Mouse (Mus musculus) ES-Bruce4 (cell line): ENCODE measurements around the gene Slc8a2. TPM values are rescaled to one million over a fixed set of nuclear protein-coding genes. Genes with fewer than 3 reads are reported as not detected.

Source experiments
- H3K27ac ChIP-seq: 2 replicates; pipeline ENCODE4 v1.5.1; 2012; ENCODE audit warnings: low read length, inconsistent platforms; ENCODE audit not compliant: insufficient read depth
- H3K27me3 ChIP-seq: 2 replicates; pipeline ENCODE4 v1.6.1; 2012; ENCODE audit warnings: mild to moderate bottlenecking, low read length, inconsistent platforms; ENCODE audit not compliant: control insufficient read depth, poor library complexity, insufficient read depth, severe bottlenecking
- H3K36me3 ChIP-seq: 2 replicates; pipeline ENCODE4 v1.6.1; 2012; ENCODE audit warnings: inconsistent platforms, mild to moderate bottlenecking, low read length, moderate library complexity; ENCODE audit not compliant: control insufficient read depth, poor library complexity, insufficient read depth, severe bottlenecking
- H3K4me1 ChIP-seq: one replicate; pipeline ENCODE4 v1.8.1; 2011; ENCODE audit warnings: low read length; ENCODE audit not compliant: control insufficient read depth, insufficient read depth
- H3K4me3 ChIP-seq: 2 replicates; pipeline ENCODE4 v1.5.1; 2011; ENCODE audit warnings: low read depth, mild to moderate bottlenecking, low read length
- H3K9ac ChIP-seq: 2 replicates; pipeline ENCODE4 v1.6.1; 2012; ENCODE audit warnings: low read depth, mild to moderate bottlenecking, inconsistent platforms; ENCODE audit not compliant: poor library complexity, severe bottlenecking
- H3K9me3 ChIP-seq: replicated peaks from 2 replicates; pipeline ENCODE4 v1.6.1; 2012; ENCODE audit warnings: mild to moderate bottlenecking, low read length, inconsistent platforms; ENCODE audit not compliant: control insufficient read depth, poor library complexity, insufficient read depth, severe bottlenecking
- CTCF ChIP-seq: IDR thresholded peaks from one replicate; pipeline ENCODE4 v1.8.1; 2011; ENCODE audit warnings: low read depth, low read length
- EP300 ChIP-seq: IDR thresholded peaks from 2 replicates; pipeline ENCODE4 v1.6.1; 2011; ENCODE audit warnings: low read depth, low read length; ENCODE audit not compliant: insufficient read depth
- POLR2A ChIP-seq: IDR thresholded peaks from one replicate; pipeline ENCODE4 v1.8.1; 2011; ENCODE audit warnings: low read length; ENCODE audit not compliant: insufficient read depth
- polyA plus RNA-seq: library from polyadenylated mRNA; stranded (reverse); fragments of >200 nt; gene quantifications from 2 replicates; pipeline ENCODE4 v1.2.4, GENCODE M21; 2011; ENCODE audit warnings: low read depth; ENCODE audit not compliant: missing spikeins, insufficient read depth, insufficient read length

Slc8a2 gene
- polyA plus RNA-seq, 1 experiment: 4.5 TPM

- peaks cover 2% of the 10 kb centered on the region for H3K4me1 ChIP-seq
- no peak overlapping the region for H3K9ac ChIP-seq
- no peak overlapping the region for H3K4me3 ChIP-seq
- H3K27ac ChIP-seq: no peak overlapping the region
- H3K36me3 ChIP-seq: no peaks in the 10 kb centered on the region
- TF ChIP-seq EP300: 0 out of 2 replicates have a peak, but pooled peaks have one; percentile 19
- TF ChIP-seq POLR2A: no peak
- peak; percentile 77 for TF ChIP-seq CTCF
- H3K9me3 ChIP-seq: no peaks in the 10 kb centered on the region
- H3K27me3 ChIP-seq: no peaks in the 10 kb centered on the region
Measured at GRCm38 (mm10) chr7:16153522-16153921, 23.9 kb downstream of the Slc8a2 start.

GRCm38 (mm10) chr7:16155132-16155872 is 25.7 kb downstream of the Slc8a2 start:
- TF ChIP-seq POLR2A (no peak), CTCF (no peak), EP300 (no peak)

GRCm38 (mm10) chr7:16156105-16156714 is 26.6 kb downstream of the Slc8a2 start:
- Histone ChIP-seq H3K27ac (no peak overlapping the region), H3K9ac (no peak overlapping the region), H3K4me3 (no peak overlapping the region), H3K36me3 (no peaks in the 10 kb centered on the region), H3K4me1 (peaks cover 2% of the 10 kb centered on the region), H3K9me3 (no peaks in the 10 kb centered on the region), H3K27me3 (no peaks in the 10 kb centered on the region)
- TF ChIP-seq CTCF: no peak
- no peak for TF ChIP-seq EP300
- no peak for TF ChIP-seq POLR2A

More at GRCm38 (mm10) chr7:16155132-16155872, 25.7 kb downstream of the Slc8a2 start:
- no peak overlapping the region for H3K4me3 ChIP-seq
- H3K9me3 ChIP-seq: no peaks in the 10 kb centered on the region
- no peak overlapping the region for H3K27ac ChIP-seq
- no peaks in the 10 kb centered on the region for H3K36me3 ChIP-seq
- peaks cover 2% of the 10 kb centered on the region for H3K4me1 ChIP-seq
- H3K27me3 ChIP-seq: no peaks in the 10 kb centered on the region
- no peak overlapping the region for H3K9ac ChIP-seq

- TF ChIP-seq CTCF (no peak), EP300 (no peak), POLR2A (no peak)
- H3K36me3 ChIP-seq: no peaks in the 10 kb centered on the region
- H3K9ac ChIP-seq: 0 out of 2 replicates have a peak overlapping the region, but pooled peaks have one; percentile 3
- peak overlapping the region; percentile 42 for H3K4me3 ChIP-seq
- no peak overlapping the region for H3K27ac ChIP-seq
- H3K27me3 ChIP-seq: no peaks in the 10 kb centered on the region
- no peaks in the 10 kb centered on the region for H3K4me1 ChIP-seq
- no peaks in the 10 kb centered on the region for H3K9me3 ChIP-seq
Measured at GRCm38 (mm10) chr7:16158735-16159134, 29.1 kb downstream of the Slc8a2 start.

- no peak overlapping the region for H3K4me3 ChIP-seq
- no peaks in the 10 kb centered on the region for H3K36me3 ChIP-seq
- no peaks in the 10 kb centered on the region for H3K27me3 ChIP-seq
- H3K27ac ChIP-seq: no peak overlapping the region
- H3K9me3 ChIP-seq: no peaks in the 10 kb centered on the region
- H3K9ac ChIP-seq: no peak overlapping the region
- TF ChIP-seq EP300 (no peak), CTCF (no peak), POLR2A (no peak)
- no peaks in the 10 kb centered on the region for H3K4me1 ChIP-seq
Measured at GRCm38 (mm10) chr7:16160702-16161101, 31.1 kb downstream of the Slc8a2 start.

- no peaks in the 10 kb centered on the region for H3K9me3 ChIP-seq
- H3K4me3 ChIP-seq: no peak overlapping the region
- H3K27me3 ChIP-seq: no peaks in the 10 kb centered on the region
- H3K4me1 ChIP-seq: no peaks in the 10 kb centered on the region
- TF ChIP-seq CTCF (no peak), POLR2A (no peak), EP300 (no peak)
- no peaks in the 10 kb centered on the region for H3K36me3 ChIP-seq
- no peak overlapping the region for H3K27ac ChIP-seq
- no peak overlapping the region for H3K9ac ChIP-seq
Measured at GRCm38 (mm10) chr7:16161302-16161701, 31.7 kb downstream of the Slc8a2 start.
